Mouse (Mus musculus) frontal cortex, adult (tissue): ENCODE results near the gene Nrcam.

Experiments used
- ATAC-seq: cut with Nextera tagmentation; 2 replicates; pipeline ENCODE4 v1.9.2; 2017; ENCODE audit warnings: mild to moderate bottlenecking, moderate library complexity, mixed read lengths; ENCODE audit not compliant: low TSS enrichment

Gene Nrcam

DNA sequence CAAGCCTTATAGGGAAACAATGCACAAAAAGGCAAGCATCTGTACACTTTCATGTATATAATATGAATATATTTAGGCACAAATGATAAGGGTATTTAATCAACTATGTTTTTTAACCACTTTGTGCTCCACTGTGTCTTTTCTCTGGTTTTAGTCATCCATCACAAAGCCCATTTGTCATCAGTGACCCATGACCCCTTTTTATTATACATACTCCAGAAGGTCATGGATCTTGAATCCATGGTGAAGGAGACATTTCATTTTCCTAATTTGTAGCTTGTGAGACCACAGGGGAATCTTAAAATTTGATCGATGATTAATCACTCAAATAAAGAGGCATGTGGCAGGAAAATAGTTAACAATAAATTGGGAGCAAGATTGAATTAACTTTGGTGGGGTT is 29.2 kb downstream of the Nrcam start:
- no peak for ATAC-seq

- ATAC-seq = peak; percentile 33; the same call in 1 of the 2 replicates
Observed at GRCm38 (mm10) chr12:44371076-44371710, 42.5 kb downstream of the Nrcam start.

DNA sequence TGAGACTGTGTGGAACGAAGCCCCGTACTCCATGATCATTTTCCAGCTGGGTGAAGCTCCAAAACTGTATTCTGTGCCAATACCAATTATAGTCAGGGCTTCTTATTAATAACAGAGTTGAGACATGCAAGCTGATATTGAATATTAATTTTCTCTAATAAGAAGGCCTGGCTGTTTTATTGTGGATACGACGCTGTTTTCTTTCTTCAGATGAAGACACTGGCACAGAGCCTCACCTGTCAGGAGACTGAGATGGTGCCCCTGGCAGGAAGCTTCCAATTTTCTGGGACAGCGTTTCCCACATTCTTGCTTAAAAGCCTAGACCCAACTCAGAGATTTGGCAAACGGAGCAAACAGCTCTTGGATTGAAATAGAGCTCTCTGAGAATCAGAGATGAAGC is 47.3 kb downstream of the Nrcam start:
- no peak for ATAC-seq

GRCm38 (mm10) chr12:44378431-44379161 is 49.9 kb downstream of the Nrcam start:
- no peak for ATAC-seq

DNA sequence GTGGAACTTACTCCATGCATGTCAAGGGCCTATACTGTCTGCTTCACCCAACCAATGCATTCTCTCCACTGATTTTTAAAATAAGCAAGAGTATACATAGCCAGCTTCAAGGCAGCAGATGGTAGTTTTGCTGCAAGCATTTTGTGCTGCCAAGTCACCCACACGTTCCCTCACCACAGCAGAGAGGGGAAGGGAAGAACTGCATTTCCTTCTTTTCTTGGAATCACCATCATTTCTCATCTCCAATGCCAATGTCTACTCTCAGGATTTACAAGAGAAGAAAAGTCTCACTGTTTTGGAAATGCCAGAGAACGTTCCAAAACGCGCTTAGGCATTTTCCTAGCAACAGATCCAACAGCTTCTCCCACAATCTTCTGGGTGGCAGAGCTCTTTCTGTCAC is 52.1 kb downstream of the Nrcam start:
- ATAC-seq = peak; percentile 79

DNA sequence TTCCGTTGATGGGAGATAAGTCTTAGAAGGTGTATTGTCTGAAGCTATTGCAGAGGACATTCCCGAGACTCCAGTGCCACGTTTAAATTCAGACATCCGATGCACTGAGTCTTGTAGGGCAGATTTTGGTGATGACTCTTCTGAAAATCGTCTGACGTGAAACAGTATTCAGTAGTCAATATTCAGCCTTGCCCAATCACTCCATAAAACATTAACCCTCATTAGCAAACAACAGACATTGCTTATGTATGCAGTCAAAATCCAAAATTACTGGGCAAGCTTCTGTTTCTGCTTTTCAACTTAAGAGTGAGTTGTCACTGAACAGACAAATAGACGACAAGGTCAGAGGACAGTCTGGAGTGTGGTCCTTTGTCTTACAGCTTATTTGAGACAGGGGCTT is 57.7 kb downstream of the Nrcam start:
- no peak for ATAC-seq

- no peak for ATAC-seq
Observed at GRCm38 (mm10) chr12:44388220-44388619, 59.5 kb downstream of the Nrcam start.

- ATAC-seq = peak; percentile 30; the same call in 1 of the 2 replicates
Observed at GRCm38 (mm10) chr12:44390391-44391137, 61.9 kb downstream of the Nrcam start.

GRCm38 (mm10) chr12:44394901-44395300 is 66.2 kb downstream of the Nrcam start:
- ATAC-seq = no peak

DNA sequence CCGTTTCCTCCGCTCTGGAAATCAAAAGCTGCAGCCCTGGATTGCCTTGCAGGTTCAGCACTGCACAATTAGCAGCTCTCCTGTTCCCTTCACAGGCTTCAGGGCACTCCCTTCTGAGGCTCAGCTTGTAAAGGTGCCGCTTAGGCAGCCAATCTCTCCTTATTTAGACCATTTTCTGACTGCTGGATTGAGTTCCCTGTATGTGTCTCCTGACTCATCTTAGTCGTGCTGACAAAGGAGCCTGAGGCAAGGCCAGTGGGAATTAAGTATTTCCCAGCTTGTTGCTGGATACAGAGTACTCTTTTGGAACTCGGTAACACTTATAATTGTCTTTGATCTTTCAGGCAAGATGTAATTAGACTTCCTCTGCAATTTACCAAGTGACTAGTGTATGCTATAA is 69.1 kb downstream of the Nrcam start:
- ATAC-seq = peak; percentile 79

GRCm38 (mm10) chr12:44402134-44402533 is 73.4 kb downstream of the Nrcam start:
- ATAC-seq = peak; percentile 51; the same call in 1 of the 2 replicates

DNA sequence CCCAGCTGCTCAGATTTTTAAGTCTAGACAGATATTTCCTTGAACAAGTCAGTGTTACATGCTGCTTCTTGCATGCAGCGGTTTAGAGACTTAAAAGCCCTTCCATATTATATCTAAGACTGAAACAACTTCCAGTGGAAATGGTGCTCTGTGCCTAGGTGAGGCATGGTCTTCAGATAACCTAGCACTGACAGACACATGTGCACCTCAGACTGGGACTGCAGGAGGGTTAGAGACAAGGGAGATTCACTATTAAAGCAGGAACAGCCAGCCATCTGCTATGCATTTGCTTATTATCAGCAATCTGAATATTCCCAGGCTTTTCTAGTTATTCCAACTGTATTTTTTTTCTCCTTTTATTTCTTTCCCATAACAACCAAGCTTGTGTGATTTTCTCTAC is 74.6 kb downstream of the Nrcam start:
- no peak for ATAC-seq

- ATAC-seq = no peak
Observed at GRCm38 (mm10) chr12:44403731-44404424, 75.2 kb downstream of the Nrcam start.

- peak; percentile 94 for ATAC-seq
Observed at GRCm38 (mm10) chr12:44409786-44410185, 81.1 kb downstream of the Nrcam start.

GRCm38 (mm10) chr12:44411031-44411430 is 82.3 kb downstream of the Nrcam start:
- peak; percentile 15; the same call in 1 of the 2 replicates for ATAC-seq

GRCm38 (mm10) chr12:44422154-44422866 is 93.6 kb downstream of the Nrcam start:
- no peak for ATAC-seq

DNA sequence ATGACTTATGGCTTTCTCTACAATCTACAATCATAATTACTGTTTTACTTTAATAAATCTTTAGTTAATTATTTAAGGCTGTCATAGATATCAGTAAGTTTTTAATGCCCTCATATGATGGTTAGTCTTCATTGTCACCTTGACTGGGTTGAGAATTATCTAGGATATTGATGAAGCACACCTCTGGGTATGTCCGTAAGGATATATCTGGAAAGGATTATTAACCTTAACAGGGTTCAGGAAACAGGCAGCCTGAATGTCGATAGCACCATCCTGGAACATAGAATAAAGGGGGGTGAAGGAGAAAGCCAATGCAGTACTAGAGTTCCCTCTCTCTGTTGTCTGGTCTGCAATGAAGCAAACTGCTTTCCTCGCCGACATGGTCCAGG is 94.2 kb downstream of the Nrcam start:
- ATAC-seq = no peak

- ATAC-seq = no peak
Observed at GRCm38 (mm10) chr12:44424011-44424410, 95.3 kb downstream of the Nrcam start.

DNA sequence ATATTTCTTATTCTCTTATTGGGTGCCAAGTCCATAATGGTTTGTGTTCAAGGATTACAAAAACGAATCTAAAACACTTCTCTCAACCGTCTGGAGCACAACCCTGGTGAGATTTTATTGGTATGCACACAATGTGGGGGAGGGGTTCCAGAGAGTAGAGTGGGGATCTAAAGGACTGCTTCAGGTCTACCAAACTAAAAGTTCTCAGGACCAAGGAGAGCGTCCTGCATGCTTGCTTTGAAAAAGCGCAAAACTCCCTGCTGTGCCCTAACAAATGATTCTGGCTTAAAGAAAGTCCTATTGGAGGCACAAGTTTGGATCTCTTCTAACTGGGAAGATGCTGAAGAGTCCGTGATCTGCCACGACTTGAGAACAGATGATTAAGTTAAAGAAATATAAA is 96.4 kb downstream of the Nrcam start:
- no peak for ATAC-seq

DNA sequence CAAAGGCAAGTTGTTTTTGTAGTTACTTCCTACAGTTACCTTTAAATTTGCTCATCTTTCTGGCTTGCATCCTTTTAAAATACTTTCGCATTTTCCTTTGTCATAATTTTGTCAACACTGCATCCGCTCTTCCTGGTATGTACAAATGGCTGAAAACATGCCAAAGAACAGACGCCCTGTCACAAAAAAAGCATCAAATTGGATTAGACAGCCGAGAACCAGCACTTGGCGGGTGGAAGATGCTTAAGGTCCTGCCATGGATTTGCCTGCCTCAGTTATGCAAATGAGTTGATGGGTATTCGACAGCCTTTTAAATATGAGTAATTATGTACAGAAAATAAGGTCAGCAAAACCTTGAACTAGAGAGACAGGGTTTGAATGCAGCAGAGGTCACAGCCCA is 101.7 kb downstream of the Nrcam start:
- ATAC-seq = no peak

GRCm38 (mm10) chr12:44430996-44431395 is 102.3 kb downstream of the Nrcam start:
- ATAC-seq = peak; percentile 76
